8 mouse cellular contexts compared by ENCODE assay signal in genomic region chr4:140205811-140206231, GRCm38 (mm10). TPM values are rescaled to one million over a fixed set of nuclear protein-coding genes. Genes with fewer than 3 reads are reported as not detected.
DNase-seq lines count a peak whose midpoint lies in the region; ATAC-seq lines count a peak whose summit lies in the region.

No protein-coding gene starts in this region.

- ATAC-seq in forebrain, embryonic 14.5 days, result peak; percentile 64

- H3K9me3 ChIP-seq in forebrain, embryonic 14.5 days (replicated peaks; ENCODE audit: control insufficient read depth, low read length), result no peaks in the 10 kb centered on the region
- peaks cover 5% of the 10 kb centered on the region; the same call in 1 of the 2 replicates for H3K9me3 ChIP-seq in forebrain, embryonic 10.5 days

- H3K36me3 ChIP-seq in forebrain, embryonic 14.5 days (ENCODE audit: control insufficient read depth, insufficient read depth, low read length), result no peaks in the 10 kb centered on the region
- H3K36me3 ChIP-seq in forebrain, embryonic 10.5 days (replicated peaks), result no peaks in the 10 kb centered on the region

- peaks cover 20% of the 10 kb centered on the region for H3K4me1 ChIP-seq in forebrain, embryonic 14.5 days (ENCODE audit: control insufficient read depth, insufficient read depth, low read length)
- peaks cover 21% of the 10 kb centered on the region for H3K4me1 ChIP-seq in forebrain, embryonic 10.5 days

- no peak overlapping the region for H3K4me3 ChIP-seq in forebrain, embryonic 14.5 days (ENCODE audit: low read depth, low read length)
- no peak overlapping the region for H3K4me3 ChIP-seq in forebrain, embryonic 10.5 days

- H3K27me3 ChIP-seq in forebrain, embryonic 14.5 days (replicated peaks; ENCODE audit: control insufficient read depth, insufficient read depth, low read length), result no peaks in the 10 kb centered on the region
- 0 out of 2 replicates have a peak, but pooled peaks cover 10% of the 10 kb centered on the region for H3K27me3 ChIP-seq in forebrain, embryonic 10.5 days (ENCODE audit: poor library complexity, severe bottlenecking)

- intact Hi-C loops in gastrocnemius, postnatal 14 days (cut with DNase I; ENCODE audit: low total_unique reads), result no loop called here

- no peak overlapping the region for H3K9ac ChIP-seq in forebrain, embryonic 14.5 days (ENCODE audit: low read length)

- peak; percentile 81 for DNase-seq in forebrain, embryonic 14.5 days (ENCODE audit: low spot score)
- DNase-seq in forebrain, embryonic 10.5 days (ENCODE audit: extremely low spot score, low spot score), result no peak
- peak; percentile 91 for DNase-seq in brain, adult 2 months (ENCODE audit: low read depth, low spot score)
- DNase-seq in gastrocnemius, postnatal 14 days, result peak; percentile 52
- DNase-seq in layer of hippocampus, adult 8-10 months (ENCODE audit: low spot score in 2 of 2), result peak; percentile 38 to 58
- DNase-seq in spleen, postnatal 10 days (ENCODE audit: low spot score in 2 of 2), result no peak
- no peak for DNase-seq in c-Kit-positive CD71-positive TER-119-positive erythroid progenitor cells, embryonic 14.5 days (ENCODE audit: low spot score)
- DNase-seq in ovary, postnatal 10 days (ENCODE audit: low spot score), result no peak

- WGBS in forebrain, embryonic 14.5 days, result 45% methylated on average over 12 of the region's 12 CpGs
- WGBS in forebrain, embryonic 10.5 days, result 86% methylated on average over 12 of the region's 12 CpGs

- H3K27ac ChIP-seq in forebrain, embryonic 14.5 days (ENCODE audit: low read depth, low read length), result peak overlapping the region; percentile 17; the same call in 1 of the 2 replicates
- no peak overlapping the region for H3K27ac ChIP-seq in forebrain, embryonic 10.5 days

- no peak overlapping the region for H3K4me2 ChIP-seq in forebrain, embryonic 14.5 days (ENCODE audit: low read length)

RNA-seq across cellular contexts. Expression of gene Igsf21, which starts 40.8 kb away (rescaled TPM):
- 30.0 and 40.3 TPM in 2 replicates for polyA plus RNA-seq in forebrain, embryonic 14.5 days (2014; fragmentation: Nextera tagmentation; extraction: Ambion mirVana)
- polyA plus RNA-seq in forebrain, embryonic 10.5 days (2016; fragmentation: Nextera tagmentation; extraction: Ambion mirVana), result 3.8 and 4.6 TPM in 2 replicates
- under 1 TPM; 0.14 to 0.16 TPM for total RNA-seq in gastrocnemius, postnatal 14 days (2021)
- 10 to 100 TPM; 34.4 to 42.1 (median 38.2) TPM for total RNA-seq in layer of hippocampus, adult 8-10 months (2022)

Comparison
In these comparisons a context has a peak if more than half of its experiments do, and no peak if none do; other contexts are left out.
1. DNase-seq: peak in forebrain, embryonic 14.5 days (single experiment), brain, adult 2 months (single experiment), gastrocnemius, postnatal 14 days (single experiment) and layer of hippocampus, adult 8-10 months (2 of 2); none in forebrain, embryonic 10.5 days (single experiment), spleen, postnatal 10 days (0 of 2), c-Kit-positive CD71-positive TER-119-positive erythroid progenitor cells, embryonic 14.5 days (single experiment) and ovary, postnatal 10 days (single experiment).
2. RNA of gene Igsf21, which starts 40.8 kb away (total RNA-seq): 34.4 to 42.1 TPM in layer of hippocampus, adult 8-10 months; 0.14 to 0.16 TPM in gastrocnemius, postnatal 14 days; every median in the first group is over 10 times any median in the second.